Mouse (Mus musculus) heart, postnatal 36 days (tissue): ENCODE results near the gene 9830107B12Rik. TPM values are rescaled to one million over a fixed set of nuclear protein-coding genes. Genes with fewer than 3 reads are reported as not detected.

ENCODE experiments used
- DNase-seq, 2 experiments: peaks; one replicate each; pipeline ENCODE4 v3.0.0; 2021 to 2022
- intact Hi-C: fragments of 180-260 bp; cut with DNase I; formaldehyde crosslinking; loops from one replicate; pipeline ENCODE4 v1.15.1; 2025
- total RNA-seq, 2 experiments: library from RNA; stranded (reverse); gene quantifications; 2 replicates each; pipeline ENCODE4 v1.2.3; 2021

The 9830107B12Rik gene
- total RNA-seq, 2 experiments from 2014 or later = 0.17 TPM; not detected in 1

DNA sequence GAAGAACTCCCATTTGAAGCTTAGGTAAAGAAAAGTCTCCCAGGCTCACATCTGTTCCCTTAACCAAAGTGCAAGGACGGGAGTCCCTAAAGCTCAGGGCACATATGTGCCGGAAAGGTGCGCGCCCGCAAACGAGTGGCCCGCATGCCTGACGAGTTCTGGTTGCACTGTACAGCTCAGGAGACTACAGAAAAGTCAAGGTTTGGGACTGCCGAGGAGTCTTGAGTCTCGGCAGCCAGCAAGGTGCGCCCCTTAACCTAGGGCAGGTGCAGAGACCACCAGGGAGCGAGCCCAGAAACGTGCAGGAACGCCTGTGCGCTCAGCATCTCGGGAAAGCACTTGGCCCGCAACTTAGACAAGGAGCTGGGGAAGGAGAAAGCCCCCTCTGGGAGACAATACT is 49.7 kb downstream of the 9830107B12Rik start:
- intact Hi-C loops = loop anchor here (5.0 kb wide), 1 partner anchor 39 kb away; no protein-coding TSS in a partner anchor
- no peak for DNase-seq

DNA sequence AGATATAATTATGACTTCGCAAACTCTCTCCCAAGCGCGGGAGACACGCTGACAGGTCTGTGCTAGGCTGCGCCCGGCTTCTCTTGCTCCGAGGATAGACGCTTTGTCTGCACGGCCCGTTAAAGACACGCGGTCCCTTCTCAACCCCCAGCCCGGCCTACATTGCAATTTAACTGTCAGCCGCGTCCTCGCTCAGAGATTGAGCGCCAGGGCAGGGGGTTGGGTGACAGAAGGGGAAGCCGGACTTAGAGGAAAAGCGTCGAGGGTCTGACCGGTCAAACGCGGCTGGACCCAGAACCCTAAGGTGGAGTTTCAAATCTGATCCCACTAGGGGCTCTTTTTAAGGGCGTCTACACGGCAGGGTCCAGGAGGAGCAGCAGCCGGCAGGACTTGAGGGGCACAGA is 50.3 kb downstream of the 9830107B12Rik start:
- DNase-seq = peak in 1 of 2 experiments; percentile 2
- intact Hi-C loops = loop anchor here (5.0 kb wide), 1 partner anchor 38 kb away; no protein-coding TSS in a partner anchor

DNA sequence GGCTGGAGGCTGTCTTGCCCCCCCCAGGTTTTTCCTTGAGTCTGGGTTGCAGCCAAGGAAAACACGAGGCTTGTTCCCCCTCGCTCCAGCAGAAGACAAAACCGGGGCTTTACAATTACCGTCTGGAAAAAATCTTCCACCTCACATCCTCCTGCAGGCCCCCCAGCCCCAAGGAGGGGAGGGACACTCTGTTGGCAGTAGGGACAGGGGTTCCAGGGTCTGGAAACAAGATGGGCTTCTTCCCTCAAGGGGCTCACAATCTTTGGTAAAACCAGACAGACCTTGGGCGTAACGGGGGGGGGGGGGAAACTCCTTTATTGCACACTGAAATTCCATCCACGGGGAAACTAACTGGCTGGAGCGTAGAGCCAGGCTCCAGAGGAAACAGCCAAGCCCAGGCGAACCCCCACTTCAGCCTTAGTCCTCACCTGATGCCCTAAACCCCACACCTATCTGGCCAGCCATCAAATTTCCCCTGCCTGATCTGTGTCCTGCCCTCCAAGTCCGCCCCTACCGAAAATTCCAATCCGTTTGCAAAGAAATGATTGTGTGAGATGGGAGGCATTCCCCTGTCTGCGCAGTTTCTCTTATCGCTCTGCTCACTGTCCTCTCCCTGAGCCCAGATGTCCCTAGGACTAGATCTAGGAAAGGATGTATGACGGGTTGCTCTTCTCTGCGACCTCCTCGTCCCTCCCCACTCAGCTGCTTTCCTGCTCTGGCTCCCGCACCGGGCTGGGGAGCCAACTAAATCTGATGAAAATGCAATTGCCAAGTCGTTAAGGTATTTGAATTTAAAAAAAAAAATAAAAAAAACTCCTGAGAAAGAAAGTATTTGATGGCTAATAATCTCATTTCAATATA is 51.0 kb downstream of the 9830107B12Rik start:
- intact Hi-C loops = loop anchor here (5.0 kb wide), 1 partner anchor 38 kb away; no protein-coding TSS in a partner anchor

DNA sequence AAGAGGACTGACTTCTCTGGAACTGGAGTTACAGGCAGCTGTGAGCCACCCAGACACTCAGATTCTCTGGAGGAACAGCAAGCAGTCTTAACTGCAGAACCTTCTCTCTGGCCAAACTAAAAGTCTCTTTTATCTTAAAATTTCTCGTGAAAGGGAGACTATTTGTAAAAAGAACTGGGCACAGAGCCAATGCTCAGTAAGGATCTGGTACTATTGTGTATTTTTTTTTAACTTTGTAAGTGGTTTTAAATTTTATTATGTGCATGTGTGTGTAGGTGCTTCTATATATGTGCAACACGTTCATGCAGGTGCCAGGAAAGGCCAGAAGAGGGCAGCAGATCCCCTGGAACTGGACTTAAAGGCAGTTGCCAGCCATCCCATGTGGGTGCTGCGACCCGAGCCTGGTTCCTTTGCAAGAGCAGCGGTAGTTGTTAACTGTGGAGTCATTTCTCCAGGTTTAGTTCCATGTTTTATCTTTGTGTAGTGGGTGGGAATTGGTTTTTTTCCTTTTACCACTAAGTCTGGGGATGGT is 52.7 kb downstream of the 9830107B12Rik start:
- no peak for DNase-seq
- intact Hi-C loops = no loop called here

More for the DNA sequence above, 51.0 kb downstream of the 9830107B12Rik start:
- no peak for DNase-seq

DNA sequence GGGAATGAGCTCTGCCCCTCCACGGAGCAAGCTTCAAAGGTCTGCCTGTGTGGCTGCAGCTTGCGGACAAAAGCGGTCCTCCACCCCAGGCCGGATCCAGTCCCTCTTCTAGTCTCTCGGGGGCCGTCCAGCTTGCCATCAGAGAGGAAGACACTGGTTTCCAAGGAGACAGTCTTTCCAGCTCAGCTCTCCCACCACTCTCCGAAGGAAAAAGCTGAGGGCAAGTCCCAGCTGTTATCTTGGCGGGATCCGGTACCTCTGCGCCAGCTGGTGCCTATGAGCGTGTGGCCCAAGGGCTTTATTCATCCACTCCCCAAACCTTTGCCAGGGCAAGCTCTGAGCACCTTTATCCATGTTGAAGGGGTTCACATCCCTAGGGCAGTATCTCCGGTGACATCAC is 55.8 kb downstream of the 9830107B12Rik start:
- no peak for DNase-seq
- intact Hi-C loops = no loop called here

DNA sequence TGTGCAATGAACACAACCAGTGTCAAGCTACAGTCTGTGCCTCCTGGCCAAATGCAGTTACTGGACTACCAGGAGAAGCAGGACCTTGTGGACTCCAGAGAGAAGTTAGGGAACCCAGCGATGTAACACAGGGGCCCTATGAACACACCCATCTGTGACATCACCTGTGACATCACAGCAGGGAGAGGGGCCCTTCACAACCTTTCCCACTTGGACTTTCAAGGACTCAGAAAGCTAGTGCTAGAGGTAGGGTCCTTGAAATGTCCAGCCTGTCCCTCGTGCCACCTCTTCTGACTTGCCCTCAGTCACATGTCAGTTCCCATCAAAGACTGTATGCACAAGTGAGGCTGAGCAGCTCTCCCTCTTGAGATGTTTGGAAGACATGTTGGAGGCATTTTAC is 56.6 kb downstream of the 9830107B12Rik start:
- intact Hi-C loops = no loop called here

DNA sequence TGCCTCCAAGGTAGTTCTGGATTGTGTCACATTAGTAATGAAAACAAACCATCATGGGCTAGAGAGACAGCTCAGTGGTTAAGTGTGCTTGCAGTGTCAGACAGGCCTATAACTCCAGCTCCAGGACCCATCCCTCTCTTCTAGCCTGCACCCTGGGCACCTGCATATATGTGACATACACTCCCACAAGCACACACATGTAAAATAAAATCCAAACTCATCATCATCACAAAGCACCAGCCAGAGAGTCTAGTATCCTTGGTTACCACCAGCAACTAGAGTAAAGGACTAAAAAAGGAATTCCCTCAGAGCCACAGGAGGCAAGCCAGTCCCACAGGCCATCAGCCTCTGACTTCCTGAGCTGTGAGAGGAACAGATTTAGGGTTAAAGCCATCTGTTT is 57.0 kb downstream of the 9830107B12Rik start, which contains the start of gene 1700067P10Rik:
Gene 1700067P10Rik (plus strand): TSS at position 301 of the 400 bp plus-strand sequence.
- intact Hi-C loops = no loop called here
- no peak for DNase-seq

More for the DNA sequence above, 56.6 kb downstream of the 9830107B12Rik start:
- DNase-seq = no peak

DNA sequence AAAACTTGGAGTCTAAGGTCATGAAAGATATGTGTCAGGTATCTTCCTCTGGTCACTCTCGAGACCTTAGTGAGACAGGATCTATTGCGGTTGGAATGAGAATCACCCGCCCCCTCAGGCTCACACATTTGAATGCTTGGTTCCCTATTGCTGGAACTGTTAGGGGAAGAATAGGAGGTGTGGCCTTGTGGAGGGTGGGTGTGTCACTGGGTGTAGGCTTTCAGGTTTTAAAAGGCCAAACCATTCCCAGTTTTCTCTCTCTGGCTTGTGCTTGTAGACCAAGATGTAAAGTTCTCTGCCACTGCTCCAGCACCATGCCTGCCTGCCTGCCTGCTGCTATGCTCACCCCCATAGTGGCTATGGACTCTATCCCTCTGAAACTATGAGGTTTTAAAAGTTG is 65.4 kb downstream of the 9830107B12Rik start:
- intact Hi-C loops = no loop called here
- DNase-seq = no peak

Other genes with a start within 250 kb of the 9830107B12Rik start
- gene Foxp4, start 221.6 kb downstream of the 9830107B12Rik start, total RNA-seq = 10 to 100 TPM in 1 of 2 experiments, 1 to 10 TPM in 1; 9.5 to 11.3 TPM
- gene 1700122O11Rik, start 108.0 kb downstream of the 9830107B12Rik start, total RNA-seq = not detected
- gene 1700067P10Rik, start 56.9 kb downstream of the 9830107B12Rik start, total RNA-seq = not detected
- gene A530064D06Rik, start 21.0 kb upstream of the 9830107B12Rik start, total RNA-seq = not detected
- not detected for gene Trem1, start 86.5 kb upstream of the 9830107B12Rik start, total RNA-seq
- gene Trem3, start 101.5 kb upstream of the 9830107B12Rik start, total RNA-seq = not detected
- gene Treml4, start 118.0 kb upstream of the 9830107B12Rik start, total RNA-seq = under 1 TPM in 1 of 2 experiments, not detected in 1; 0.19 TPM
- gene Treml2, start 153.2 kb upstream of the 9830107B12Rik start, total RNA-seq = under 1 TPM; 0.58 to 0.62 TPM
- gene B430306N03Rik, start 169.9 kb upstream of the 9830107B12Rik start, total RNA-seq = under 1 TPM; 0.17 to 0.41 TPM
- gene Trem2, start 200.1 kb upstream of the 9830107B12Rik start, total RNA-seq = 1 to 10 TPM; 1.5 to 2.2 TPM
- gene Treml1, start 213.6 kb upstream of the 9830107B12Rik start, total RNA-seq = under 1 TPM; 0.35 to 0.36 TPM